Mouse (Mus musculus) spleen, adult 2 months (tissue): Measurements from ENCODE around the gene Sp3.

Experiments
- CTCF ChIP-seq: fragments of 200-500 bp; IDR thresholded peaks from 2 replicates; pipeline ENCODE4 v1.5.1; 2011; ENCODE audit warnings: mild to moderate bottlenecking, inconsistent platforms; ENCODE audit not compliant: insufficient read depth, insufficient read length, insufficient replicate concordance; ENCODE audit errors: extremely low read depth
- POLR2A ChIP-seq: fragments of 200-500 bp; IDR thresholded peaks from 2 replicates; pipeline ENCODE4 v1.6.1; 2011; ENCODE audit warnings: low read depth, low read length, inconsistent platforms

DNA sequence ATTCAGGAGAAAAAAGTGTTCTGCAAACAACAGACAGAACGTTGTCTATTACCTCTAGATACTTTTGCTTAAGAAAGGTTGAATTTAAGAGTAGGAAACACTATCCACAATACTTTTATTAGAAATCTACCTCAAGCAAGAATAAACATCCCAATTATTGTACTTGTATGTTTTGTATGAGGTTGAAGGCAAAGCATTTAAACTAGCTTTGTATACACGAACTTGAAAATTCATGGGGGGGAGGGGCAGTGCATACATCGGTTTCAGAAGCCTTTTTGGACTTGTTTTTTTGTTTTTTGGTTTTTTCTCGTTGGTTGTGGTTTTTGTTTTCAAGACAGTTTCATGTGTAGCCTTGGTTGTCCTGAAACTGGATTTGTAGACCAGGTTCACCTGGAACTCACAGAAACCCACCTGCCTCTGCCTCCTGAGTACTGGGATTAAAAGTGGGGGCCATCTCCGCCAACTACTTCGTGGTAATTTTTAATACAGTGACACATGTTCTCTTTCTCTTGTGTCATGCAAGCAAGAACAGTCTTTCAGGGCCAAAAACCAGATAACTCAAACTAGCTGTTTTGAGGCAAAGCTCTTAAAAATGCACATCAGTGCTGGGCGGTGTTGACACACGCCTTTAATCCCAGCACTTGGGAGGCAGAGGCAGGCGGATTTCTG is 1.3 kb upstream of the Sp3 start:
- TF ChIP-seq CTCF, result no peak
- no peak for TF ChIP-seq POLR2A
